9 mouse cellular contexts compared by ENCODE assay signal in the genomic region with DNA sequence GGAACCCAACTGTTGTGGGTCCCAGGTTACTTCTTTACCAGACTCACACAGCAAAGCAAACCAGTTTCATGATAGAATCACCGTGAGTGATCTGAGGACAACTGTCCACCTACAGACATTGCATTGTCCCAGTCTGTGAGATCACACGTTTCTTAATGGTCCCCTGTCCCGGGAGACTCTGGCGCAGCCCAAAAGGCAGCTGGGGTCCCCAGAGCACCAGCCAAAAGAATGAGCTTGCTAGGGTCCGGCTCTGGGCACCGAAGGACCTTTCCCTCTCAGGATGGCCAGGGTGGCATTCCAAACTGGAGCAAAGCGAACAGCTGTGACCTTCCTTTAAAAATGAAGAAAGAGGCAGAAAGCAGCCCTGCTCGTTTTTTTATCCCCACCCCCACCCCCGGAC. TPM values are rescaled to one million over a fixed set of nuclear protein-coding genes. Genes with fewer than 3 reads are reported as not detected.
A peak's percentile ranks its signal among the peaks of the same experiment; 100 is the strongest.
DNase-seq lines count a peak whose midpoint lies in the region; ATAC-seq and TF ChIP-seq lines count a peak whose summit lies in the region.
"Had no signal": no experiment of that assay in that cellular context is flagged by ENCODE, and none has a peak within 500 bp of the region (broad histone marks: within the 10 kb centered on the region; RNA-seq: fewer than 3 reads in every experiment).

A gene (plus strand): TSS at position 381 of the 400 bp plus-strand sequence.

- TF ChIP-seq CTCF in testis, adult 2 months (IDR thresholded peaks at IDR 0.05; ENCODE audit: control insufficient read depth, insufficient read depth, insufficient replicate concordance, low read depth, low read length): no peak

- peak within 1 kb of the TSS; percentile 96 for H3K4me2 ChIP-seq in hindbrain, embryonic 11.5 days (replicated peaks; ENCODE audit: low read depth, low read length)
- H3K4me2 ChIP-seq in midbrain, embryonic 12.5 days (replicated peaks): peak within 1 kb of the TSS; percentile 96

- peaks cover 6% of the 10 kb centered on the region for H3K4me1 ChIP-seq in testis, adult 2 months (ENCODE audit: control insufficient read depth, insufficient read depth, low read length)
- H3K4me1 ChIP-seq in hindbrain, embryonic 11.5 days (replicated peaks; ENCODE audit: control insufficient read depth, insufficient read depth, low read length): no peaks in the 10 kb centered on the region
- H3K4me1 ChIP-seq in midbrain, embryonic 12.5 days: peaks cover 9% of the 10 kb centered on the region

- H3K9ac ChIP-seq in hindbrain, embryonic 11.5 days (ENCODE audit: low read depth, low read length): peak within 1 kb of the TSS; percentile 65
- H3K9ac ChIP-seq in midbrain, embryonic 12.5 days (replicated peaks): peak within 1 kb of the TSS; percentile 57

- peak; percentile 63 for ATAC-seq in hindbrain, embryonic 11.5 days (ENCODE audit: low FRiP score)
- ATAC-seq in midbrain, embryonic 12.5 days (ENCODE audit: low FRiP score, low read depth): no peak; the same call in 1 of the 2 replicates

- DNase-seq in gastrocnemius, postnatal 10 days: peak; percentile 5
- no peak for DNase-seq in gastrocnemius, adult 8-10 months (ENCODE audit: low spot score in 2 of 2)
- no peak for DNase-seq in testis, postnatal 14 days (ENCODE audit: low spot score)
- DNase-seq in hindbrain, embryonic 11.5 days (ENCODE audit: low spot score): no peak
- no peak for DNase-seq in left cerebral cortex, postnatal 10 days (ENCODE audit: extremely low spot score in 1 of 2, low spot score in 2 of 2)
- no peak for DNase-seq in left cerebral cortex, adult 8-10 months (ENCODE audit: low spot score in 2 of 2)

- no peak within 1 kb of the TSS for H3K27ac ChIP-seq in testis, adult 2 months (ENCODE audit: control insufficient read depth, insufficient read depth, low read depth, low read length)
- no peak within 1 kb of the TSS for H3K27ac ChIP-seq in hindbrain, embryonic 11.5 days (ENCODE audit: low read depth, low read length)
- no peak within 1 kb of the TSS for H3K27ac ChIP-seq in midbrain, embryonic 12.5 days (replicated peaks)

- no peaks in the 10 kb centered on the region for H3K9me3 ChIP-seq in hindbrain, embryonic 11.5 days (ENCODE audit: control insufficient read depth, low read length)
- no peaks in the 10 kb centered on the region for H3K9me3 ChIP-seq in midbrain, embryonic 12.5 days

- peak within 1 kb of the TSS; percentile 66 for H3K4me3 ChIP-seq in testis, adult 2 months (ENCODE audit: control insufficient read depth, low read depth, low read length)
- H3K4me3 ChIP-seq in hindbrain, embryonic 11.5 days (ENCODE audit: low read depth, low read length): peak within 1 kb of the TSS; percentile 58
- H3K4me3 ChIP-seq in midbrain, embryonic 12.5 days: peak within 1 kb of the TSS; percentile 58

- 3% methylated on average over 9 of the region's 9 CpGs for WGBS in hindbrain, embryonic 11.5 days
- 4% methylated on average over 9 of the region's 9 CpGs for WGBS in midbrain, embryonic 12.5 days

- no peaks in the 10 kb centered on the region for H3K36me3 ChIP-seq in testis, adult 2 months (ENCODE audit: control insufficient read depth, insufficient read depth, low read length)
- H3K36me3 ChIP-seq in hindbrain, embryonic 11.5 days (ENCODE audit: control insufficient read depth, insufficient read depth, low read length): no peaks in the 10 kb centered on the region
- no peaks in the 10 kb centered on the region for H3K36me3 ChIP-seq in midbrain, embryonic 12.5 days

- no peak for TF ChIP-seq POLR2A in testis, adult 2 months (IDR thresholded peaks at IDR 0.05; ENCODE audit: control insufficient read depth, low read depth, low read length)

- H3K27me3 ChIP-seq in testis, adult 2 months (ENCODE audit: control insufficient read depth, insufficient read depth, low read length): no peaks in the 10 kb centered on the region
- H3K27me3 ChIP-seq in hindbrain, embryonic 11.5 days (ENCODE audit: control insufficient read depth, insufficient read depth, low read length): peaks cover 2% of the 10 kb centered on the region
- peaks cover 43% of the 10 kb centered on the region for H3K27me3 ChIP-seq in midbrain, embryonic 12.5 days

- intact Hi-C loops in left cerebral cortex, postnatal 10 days (cut with DNase I): no loop called here

RNA-seq across cellular contexts. Expression of the gene that starts here (rescaled TPM):
- 10 to 100 TPM; 13.2 to 17.6 TPM for total RNA-seq in gastrocnemius, postnatal 10 days (2021)
- total RNA-seq in gastrocnemius, adult 8-10 months (2022): 1 to 10 TPM; 3.1 to 4.7 (median 3.7) TPM
- 3.9 and 5.2 TPM in 2 replicates for polyA plus RNA-seq in testis, adult 2 months (2012; rRNA removed)
- 7.8 and 11.1 TPM in 2 replicates for polyA plus RNA-seq in hindbrain, embryonic 11.5 days (2014; fragmentation: Nextera tagmentation; extraction: Ambion mirVana)
- polyA plus RNA-seq in midbrain, embryonic 12.5 days (2016; fragmentation: Nextera tagmentation; extraction: Ambion mirVana): 9.1 and 10.2 TPM in 2 replicates
- 1 to 10 TPM; 6.4 to 8.5 TPM for total RNA-seq in left cerebral cortex, postnatal 10 days (2021)
- 1 to 10 TPM; 4.6 to 7.2 (median 6.0) TPM for total RNA-seq in left cerebral cortex, adult 8-10 months (2022)
- total RNA-seq: MEL had no signal
